Mouse (Mus musculus): ENCODE measurements around the gene Smim14. TPM values are rescaled to one million over a fixed set of nuclear protein-coding genes. Genes with fewer than 3 reads are reported as not detected.

Gene Smim14
- 120 and 164 TPM in 2 replicates for polyA plus RNA-seq (2012; rRNA removed)

DNA sequence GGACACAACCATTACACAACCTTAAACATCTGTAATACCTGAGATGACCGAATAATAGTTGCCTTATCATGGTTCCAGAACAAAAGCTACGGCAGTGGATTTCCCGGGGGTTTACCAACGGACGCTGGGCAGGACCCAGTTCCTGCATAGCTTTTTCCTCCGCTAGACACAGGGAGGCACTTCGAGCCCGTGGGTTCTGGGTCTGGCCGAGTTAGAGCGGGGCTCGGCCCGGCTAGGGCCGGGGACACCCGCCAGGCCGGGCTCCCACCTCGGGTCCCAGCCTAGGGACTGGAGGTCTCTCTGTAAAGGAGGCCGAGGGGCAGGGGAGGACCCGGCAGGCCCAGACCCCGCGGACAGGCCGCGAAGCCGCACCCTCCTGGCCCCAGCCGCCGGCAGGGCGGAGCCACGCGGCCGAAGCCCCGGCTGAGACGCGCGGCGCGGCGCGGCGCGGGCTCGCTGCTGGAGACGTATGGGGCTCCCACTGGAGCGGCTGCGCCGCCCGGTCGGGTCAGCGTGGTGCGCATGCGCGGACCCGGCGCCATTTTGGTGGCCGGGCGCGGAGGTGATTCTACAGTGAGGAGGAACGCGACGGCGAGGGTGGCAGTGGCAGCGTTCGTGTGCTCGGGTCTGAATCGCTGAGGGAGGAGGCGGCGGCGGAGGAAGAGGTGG, at the start of gene Smim14, which contains the start of gene Ube2k:
TSS of gene Smim14 (minus strand) at position 434 of the 669 bp plus-strand sequence.
TSS of gene Ube2k (plus strand) at position 483 of the 669 bp plus-strand sequence.
- Histone ChIP-seq H3K36me3 (ENCODE audit: control insufficient read depth, insufficient read depth, low read length) (no peaks in the 10 kb centered on the region), H3K27me3 (ENCODE audit: control insufficient read depth, insufficient read depth, low read length) (no peaks in the 10 kb centered on the region), H3K27ac (ENCODE audit: insufficient read depth, low read length) (peak within 1 kb of the TSS; percentile 96), H3K4me3 (ENCODE audit: extremely low read depth, insufficient read depth, insufficient read length) (peak within 1 kb of the TSS; percentile 80), H3K4me1 (ENCODE audit: control insufficient read depth, insufficient read depth, insufficient read length) (peaks cover 2% of the 10 kb centered on the region)
- TF ChIP-seq POLR2A (IDR thresholded peaks at IDR 0.05; ENCODE audit: low read depth, low read length) (peak; percentile 49; the same call in 1 of the 2 replicates), CTCF (IDR thresholded peaks at IDR 0.05; ENCODE audit: extremely low read depth, insufficient read depth, insufficient read length, insufficient replicate concordance) (no peak)
- WGBS, result under 1% methylated on average over 66 of the region's 66 CpGs
- DNase-seq (ENCODE audit: low read depth in 1 of 2, low spot score in 2 of 2), result peak; percentile 83 to 90

DNA sequence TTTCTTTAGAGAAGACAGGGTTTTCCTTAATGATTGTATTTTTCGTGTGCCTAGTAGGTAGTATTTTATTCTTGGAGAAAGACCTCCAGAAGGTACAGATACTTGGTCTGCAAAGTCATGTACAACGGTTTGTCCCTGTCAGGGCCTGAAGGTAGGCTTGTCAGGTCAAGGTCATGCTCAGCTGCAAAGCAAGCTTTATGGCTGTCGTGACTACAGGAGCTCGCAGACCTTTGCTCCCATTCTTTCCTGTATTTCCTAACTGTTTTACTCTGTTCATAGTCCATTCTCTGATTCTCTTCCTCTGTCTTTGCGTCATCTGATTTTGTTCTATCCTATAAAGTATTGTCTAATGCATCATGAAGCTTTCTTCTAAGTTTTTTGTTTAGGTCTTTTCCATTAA, 49.3 kb upstream of the Smim14 start:
- Histone ChIP-seq H3K4me3 (ENCODE audit: extremely low read depth, insufficient read depth, insufficient read length) (no peak overlapping the region), H3K27ac (ENCODE audit: insufficient read depth, low read length) (no peak overlapping the region), H3K4me1 (ENCODE audit: control insufficient read depth, insufficient read depth, insufficient read length) (no peaks in the 10 kb centered on the region), H3K27me3 (ENCODE audit: control insufficient read depth, insufficient read depth, low read length) (no peaks in the 10 kb centered on the region), H3K36me3 (ENCODE audit: control insufficient read depth, insufficient read depth, low read length) (peaks cover 8% of the 10 kb centered on the region)
- WGBS, result 94% methylated on average over 5 of the region's 5 CpGs
- TF ChIP-seq CTCF (IDR thresholded peaks at IDR 0.05; ENCODE audit: extremely low read depth, insufficient read depth, insufficient read length, insufficient replicate concordance) (no peak), POLR2A (IDR thresholded peaks at IDR 0.05; ENCODE audit: low read depth, low read length) (no peak)
- DNase-seq (ENCODE audit: low read depth in 1 of 2, low spot score in 2 of 2), result no peak

DNA sequence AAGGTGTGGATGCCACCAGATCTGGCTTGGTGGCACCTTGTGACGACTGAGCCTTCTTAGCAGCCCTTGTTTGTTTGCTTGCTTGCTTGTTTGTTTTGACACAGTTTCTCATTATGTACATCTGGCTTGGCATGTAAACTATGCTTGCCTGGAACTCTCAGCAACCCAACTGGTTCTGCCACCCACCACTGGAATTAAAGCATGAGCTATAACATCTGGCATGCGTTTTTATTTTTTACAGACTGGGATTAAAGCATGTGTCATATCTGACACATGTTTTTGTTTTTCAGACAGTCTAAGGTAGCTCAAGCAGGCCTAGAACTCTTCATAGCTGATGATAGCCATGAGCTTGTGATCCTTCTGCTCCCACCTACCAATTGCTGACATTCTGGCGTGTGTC, 41.6 kb upstream of the Smim14 start:
- WGBS, result 96% methylated on average over 3 of the region's 3 CpGs
- DNase-seq (ENCODE audit: low read depth in 1 of 2, low spot score in 2 of 2), result no peak
- no peak for TF ChIP-seq CTCF (IDR thresholded peaks at IDR 0.05; ENCODE audit: extremely low read depth, insufficient read depth, insufficient read length, insufficient replicate concordance)
- Histone ChIP-seq H3K36me3 (ENCODE audit: control insufficient read depth, insufficient read depth, low read length) (peaks cover 4% of the 10 kb centered on the region), H3K27me3 (ENCODE audit: control insufficient read depth, insufficient read depth, low read length) (no peaks in the 10 kb centered on the region), H3K4me1 (ENCODE audit: control insufficient read depth, insufficient read depth, insufficient read length) (no peaks in the 10 kb centered on the region), H3K27ac (ENCODE audit: insufficient read depth, low read length) (no peak overlapping the region), H3K4me3 (ENCODE audit: extremely low read depth, insufficient read depth, insufficient read length) (no peak overlapping the region)

DNA sequence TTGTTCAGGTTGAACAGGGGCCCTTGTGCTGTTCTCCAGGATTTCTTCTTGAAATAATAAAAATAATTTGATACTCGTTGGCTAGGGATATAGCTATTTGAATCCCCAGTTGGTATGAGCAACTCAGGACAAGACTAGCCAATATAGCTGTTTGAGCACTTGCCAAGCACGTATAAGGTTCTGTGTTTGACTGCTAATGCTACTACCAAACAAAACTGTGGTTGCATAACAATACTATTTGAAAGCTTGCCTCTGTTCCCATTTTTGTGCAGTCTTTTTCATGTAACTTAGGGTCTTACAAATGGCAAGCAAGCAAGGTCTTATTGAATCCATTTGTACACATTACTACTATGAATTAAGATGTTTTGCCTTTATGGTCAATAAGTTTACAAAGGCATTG, 38.9 kb upstream of the Smim14 start:
- Histone ChIP-seq H3K27me3 (ENCODE audit: control insufficient read depth, insufficient read depth, low read length) (no peaks in the 10 kb centered on the region), H3K4me3 (ENCODE audit: extremely low read depth, insufficient read depth, insufficient read length) (no peak overlapping the region), H3K27ac (ENCODE audit: insufficient read depth, low read length) (no peak overlapping the region), H3K4me1 (ENCODE audit: control insufficient read depth, insufficient read depth, insufficient read length) (no peaks in the 10 kb centered on the region), H3K36me3 (ENCODE audit: control insufficient read depth, insufficient read depth, low read length) (peaks cover 4% of the 10 kb centered on the region)
- TF ChIP-seq CTCF (IDR thresholded peaks at IDR 0.05; ENCODE audit: extremely low read depth, insufficient read depth, insufficient read length, insufficient replicate concordance) (no peak), POLR2A (IDR thresholded peaks at IDR 0.05; ENCODE audit: low read depth, low read length) (no peak)
- WGBS, result 93% methylated on average over 2 of the region's 2 CpGs
- DNase-seq (ENCODE audit: low read depth in 1 of 2, low spot score in 2 of 2), result no peak

DNA sequence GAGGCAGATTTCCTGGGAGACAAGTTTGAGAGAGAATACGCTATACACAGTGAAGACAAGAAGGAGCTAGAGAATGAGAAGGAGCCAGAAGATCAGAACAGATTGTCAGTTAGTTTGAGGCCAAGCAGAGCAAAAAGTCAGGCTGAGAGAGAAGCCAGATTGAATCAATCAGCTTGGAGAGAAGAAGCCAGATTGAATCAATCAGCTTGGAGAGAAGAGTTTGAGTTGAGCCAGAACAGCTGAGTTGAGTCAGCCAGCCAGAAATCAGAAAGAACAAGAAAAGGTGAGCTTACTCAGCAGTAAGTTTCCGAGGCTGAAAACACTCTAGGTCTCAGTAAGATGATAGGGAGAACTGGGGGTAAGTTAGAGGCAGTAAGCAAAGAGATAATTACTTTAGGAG, 37.9 kb upstream of the Smim14 start:
- Histone ChIP-seq H3K36me3 (ENCODE audit: control insufficient read depth, insufficient read depth, low read length) (peaks cover 3% of the 10 kb centered on the region), H3K4me1 (ENCODE audit: control insufficient read depth, insufficient read depth, insufficient read length) (no peaks in the 10 kb centered on the region), H3K27me3 (ENCODE audit: control insufficient read depth, insufficient read depth, low read length) (no peaks in the 10 kb centered on the region), H3K27ac (ENCODE audit: insufficient read depth, low read length) (no peak overlapping the region), H3K4me3 (ENCODE audit: extremely low read depth, insufficient read depth, insufficient read length) (no peak overlapping the region)
- WGBS, result 91% methylated on average over 2 of the region's 2 CpGs
- no peak for TF ChIP-seq CTCF (IDR thresholded peaks at IDR 0.05; ENCODE audit: extremely low read depth, insufficient read depth, insufficient read length, insufficient replicate concordance)
- TF ChIP-seq POLR2A (IDR thresholded peaks at IDR 0.05; ENCODE audit: low read depth, low read length), result no peak
- DNase-seq (ENCODE audit: low read depth in 1 of 2, low spot score in 2 of 2), result no peak

DNA sequence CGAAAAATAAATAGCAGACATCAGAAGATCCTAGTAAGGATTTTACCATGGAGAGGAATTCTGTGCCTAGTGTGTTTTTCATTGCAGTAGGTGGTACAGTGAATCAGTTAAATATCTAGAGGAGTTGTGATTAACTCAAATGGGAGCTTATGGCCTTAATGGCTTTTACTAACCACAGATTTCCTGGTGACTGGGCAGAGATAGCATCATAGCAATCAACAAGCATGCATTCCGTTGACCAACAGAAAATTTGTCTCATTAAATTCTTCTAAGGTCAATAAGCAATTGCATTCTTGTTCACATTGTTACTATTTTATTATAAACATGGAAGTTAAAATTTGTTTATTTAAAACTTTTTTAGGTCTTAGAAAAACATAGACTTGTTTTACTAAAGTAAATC, 28.5 kb upstream of the Smim14 start:
- WGBS, result 84% methylated on average over 2 of the region's 2 CpGs
- no peaks in the 10 kb centered on the region for H3K4me1 ChIP-seq (ENCODE audit: control insufficient read depth, insufficient read depth, insufficient read length)

More for the DNA sequence above, 28.5 kb upstream of the Smim14 start:
- TF ChIP-seq POLR2A (IDR thresholded peaks at IDR 0.05; ENCODE audit: low read depth, low read length), result no peak
- no peak for TF ChIP-seq CTCF (IDR thresholded peaks at IDR 0.05; ENCODE audit: extremely low read depth, insufficient read depth, insufficient read length, insufficient replicate concordance)
- H3K4me3 ChIP-seq (ENCODE audit: extremely low read depth, insufficient read depth, insufficient read length), result no peak overlapping the region
- H3K27ac ChIP-seq (ENCODE audit: insufficient read depth, low read length), result no peak overlapping the region
- H3K36me3 ChIP-seq (ENCODE audit: control insufficient read depth, insufficient read depth, low read length), result peaks cover 6% of the 10 kb centered on the region
- no peak for DNase-seq (ENCODE audit: low read depth in 1 of 2, low spot score in 2 of 2)
- H3K27me3 ChIP-seq (ENCODE audit: control insufficient read depth, insufficient read depth, low read length), result no peaks in the 10 kb centered on the region

All from spleen, adult 2 months (tissue).